Mouse (Mus musculus) kidney, adult 8-10 months (tissue): ENCODE measurements around the gene Fam50b.

ENCODE experiments used
- DNase-seq, 2 experiments: peaks; one replicate each; pipeline ENCODE4 v3.0.0; 2022

Gene Fam50b

DNA sequence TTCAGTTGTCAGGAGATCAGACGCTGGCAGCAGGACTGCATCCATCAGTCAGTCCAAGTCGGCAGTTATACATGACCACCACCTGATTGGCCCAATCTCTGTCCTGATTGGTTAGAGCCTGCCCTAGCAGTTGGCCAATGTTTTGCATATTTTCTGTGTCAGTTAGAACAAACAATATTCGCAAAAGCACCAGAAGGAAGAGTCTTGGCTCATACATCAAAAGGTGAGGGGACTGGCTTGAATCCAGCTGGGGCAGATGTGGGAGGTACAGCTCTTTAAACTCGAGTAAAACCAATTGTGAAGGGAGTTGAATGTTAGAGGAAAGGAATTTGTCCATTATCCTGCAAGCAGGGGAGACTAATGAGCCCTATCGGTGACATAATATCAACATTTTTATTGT lies at the start of gene Fam50b:
Fam50b (plus strand) TSS at position 165 of the 400 bp plus-strand sequence.
- no peak for DNase-seq

GRCm38 (mm10) chr13:34685008-34685765 lies 49.5 kb upstream of the Fam50b start:
- no peak for DNase-seq

DNA sequence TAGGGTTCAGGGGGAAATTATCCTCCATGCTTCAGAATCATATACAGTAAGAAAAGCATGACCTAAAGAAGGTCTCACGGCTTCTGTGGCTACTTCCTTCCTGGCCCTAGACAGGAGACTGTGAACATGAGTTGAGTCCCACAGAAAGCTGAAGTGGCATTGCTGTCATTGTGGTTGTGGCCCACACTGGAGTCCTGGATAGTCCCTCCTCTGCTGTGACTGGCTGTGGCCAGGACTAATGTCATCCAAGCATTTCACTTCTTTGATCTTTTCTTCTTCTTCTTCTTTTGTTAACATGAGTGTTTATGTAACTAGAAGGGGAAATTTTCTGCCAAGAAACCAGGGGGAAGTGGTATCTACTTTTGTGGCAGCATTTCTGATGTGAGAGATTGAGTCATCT lies 43.6 kb upstream of the Fam50b start:
- DNase-seq: no peak

DNA sequence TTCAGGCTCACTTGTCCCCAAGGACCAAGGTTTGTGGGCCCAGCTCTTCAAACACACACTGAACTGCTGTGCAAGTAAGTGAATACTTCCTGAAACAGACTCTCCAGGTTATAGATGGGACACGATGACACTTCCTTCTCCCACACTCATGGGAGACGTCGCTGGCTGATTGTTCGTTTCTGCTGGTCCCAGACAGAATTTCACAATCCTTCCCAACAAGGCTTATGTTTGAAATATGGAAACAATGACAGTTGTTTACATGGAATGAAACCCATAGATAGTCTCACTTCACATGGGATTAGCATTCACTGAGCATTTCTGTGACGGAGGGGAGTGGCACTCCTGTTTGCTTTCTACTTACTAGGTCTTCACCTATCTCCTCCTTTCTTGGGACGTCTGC lies 41.5 kb upstream of the Fam50b start:
- DNase-seq: no peak

GRCm38 (mm10) chr13:34696734-34697332 lies 37.8 kb upstream of the Fam50b start:
- DNase-seq: peak in 1 of 2 experiments; percentile 2

- DNase-seq: no peak
Observed at GRCm38 (mm10) chr13:34700091-34700490, 34.6 kb upstream of the Fam50b start.

GRCm38 (mm10) chr13:34700630-34701029 lies 34.0 kb upstream of the Fam50b start:
- no peak for DNase-seq

GRCm38 (mm10) chr13:34703301-34703700 lies 31.3 kb upstream of the Fam50b start:
- no peak for DNase-seq

DNA sequence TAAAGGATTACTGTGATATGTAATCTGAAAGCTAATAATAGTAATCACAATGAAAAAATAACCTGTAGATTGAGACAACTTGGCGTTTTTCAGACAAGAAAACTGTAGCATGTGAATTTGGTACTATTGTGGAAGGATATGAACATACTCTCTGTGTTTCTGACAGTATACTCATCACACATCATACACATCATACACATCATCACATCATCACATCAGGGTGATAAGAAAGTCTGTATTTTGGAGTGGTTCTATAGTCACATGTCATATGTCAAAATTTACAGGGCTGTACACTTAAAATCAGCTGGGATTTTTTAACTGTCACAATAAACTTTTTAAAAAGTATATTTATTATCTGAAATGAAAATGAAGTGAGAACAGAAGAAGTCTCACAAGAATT lies 30.9 kb upstream of the Fam50b start:
- no peak for DNase-seq

- DNase-seq: no peak
Observed at GRCm38 (mm10) chr13:34704835-34705234, 29.8 kb upstream of the Fam50b start.

- peak; percentile 77 to 84 for DNase-seq
Observed at GRCm38 (mm10) chr13:34708955-34709354, 25.7 kb upstream of the Fam50b start.

DNA sequence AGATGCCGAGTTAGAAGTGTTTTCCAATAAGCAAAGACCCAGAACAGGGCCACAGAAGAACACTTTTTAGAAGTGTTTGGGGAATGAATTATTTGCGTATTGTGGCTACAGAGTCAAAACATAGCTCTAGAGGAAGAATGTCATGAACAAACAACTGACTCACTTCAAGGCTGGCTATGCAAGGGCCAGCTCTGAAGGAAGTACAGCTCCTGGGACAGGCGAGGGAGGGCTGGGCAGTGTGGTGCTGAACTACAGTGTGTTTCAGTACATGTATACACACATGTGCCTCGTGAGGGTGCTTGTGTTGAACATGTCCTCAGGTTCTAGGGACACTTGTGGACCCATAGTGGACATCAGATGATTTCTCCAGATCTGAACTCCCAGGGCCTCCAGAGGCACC lies 25.1 kb upstream of the Fam50b start:
- no peak for DNase-seq

DNA sequence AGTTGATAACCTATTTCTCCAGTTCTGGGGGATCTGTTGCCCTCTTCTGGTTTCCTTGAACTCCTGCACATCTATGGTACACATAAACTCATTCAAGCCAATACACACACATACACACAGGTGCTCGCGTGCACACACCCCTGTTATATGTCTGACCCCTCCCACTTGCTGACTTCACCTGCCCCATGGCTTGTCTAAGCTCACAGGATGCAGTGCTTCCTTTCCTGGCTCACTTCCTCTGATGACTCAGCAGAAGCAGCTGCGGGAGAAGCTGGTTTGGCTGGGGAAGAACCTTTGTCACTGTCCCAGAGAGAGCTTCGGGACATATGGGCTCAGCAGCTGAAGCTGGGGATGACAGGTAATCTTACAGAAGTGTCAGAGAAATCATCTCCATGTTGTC lies 23.2 kb upstream of the Fam50b start:
- DNase-seq: no peak

DNA sequence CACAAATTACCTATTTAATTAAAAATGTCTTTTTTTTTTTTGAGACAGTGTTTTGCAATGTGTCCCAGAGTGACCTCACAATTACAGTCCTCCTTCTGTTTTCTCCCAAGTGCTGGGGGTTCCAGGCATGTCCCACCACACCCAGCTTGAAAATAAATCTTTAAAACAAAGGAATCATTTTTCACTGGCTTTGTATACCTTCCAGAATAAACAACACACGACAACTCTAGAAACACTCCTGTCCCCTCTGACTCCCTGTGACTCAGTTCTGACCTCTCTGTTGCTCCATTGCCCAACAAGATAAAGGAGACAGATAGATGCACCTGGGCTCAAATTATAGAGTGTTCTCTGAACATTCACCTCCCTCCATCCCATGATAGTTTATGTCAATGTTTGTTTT lies 21.8 kb upstream of the Fam50b start:
- no peak for DNase-seq

DNA sequence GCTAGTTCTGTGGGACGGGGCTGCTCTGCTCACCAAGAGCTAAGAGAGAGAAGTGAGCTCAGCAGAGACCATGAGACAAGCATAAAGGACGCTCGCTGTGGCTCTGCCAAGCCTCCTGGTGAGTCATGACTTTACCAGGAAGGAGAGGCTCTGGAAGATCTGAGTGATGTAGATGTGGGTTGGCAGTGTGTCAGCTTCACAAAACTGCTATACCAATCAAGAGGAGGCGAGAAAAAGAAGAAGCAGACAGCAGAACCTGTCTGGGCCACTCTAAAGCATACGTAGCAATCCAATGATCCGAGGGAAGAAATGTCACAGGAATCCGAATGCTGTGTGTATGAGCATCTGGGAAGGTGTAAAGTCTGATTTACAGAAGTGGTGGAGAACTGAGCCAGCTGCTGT lies 19.2 kb upstream of the Fam50b start:
- no peak for DNase-seq

- no peak for DNase-seq
Observed at GRCm38 (mm10) chr13:34724831-34725592, 9.6 kb upstream of the Fam50b start.

DNA sequence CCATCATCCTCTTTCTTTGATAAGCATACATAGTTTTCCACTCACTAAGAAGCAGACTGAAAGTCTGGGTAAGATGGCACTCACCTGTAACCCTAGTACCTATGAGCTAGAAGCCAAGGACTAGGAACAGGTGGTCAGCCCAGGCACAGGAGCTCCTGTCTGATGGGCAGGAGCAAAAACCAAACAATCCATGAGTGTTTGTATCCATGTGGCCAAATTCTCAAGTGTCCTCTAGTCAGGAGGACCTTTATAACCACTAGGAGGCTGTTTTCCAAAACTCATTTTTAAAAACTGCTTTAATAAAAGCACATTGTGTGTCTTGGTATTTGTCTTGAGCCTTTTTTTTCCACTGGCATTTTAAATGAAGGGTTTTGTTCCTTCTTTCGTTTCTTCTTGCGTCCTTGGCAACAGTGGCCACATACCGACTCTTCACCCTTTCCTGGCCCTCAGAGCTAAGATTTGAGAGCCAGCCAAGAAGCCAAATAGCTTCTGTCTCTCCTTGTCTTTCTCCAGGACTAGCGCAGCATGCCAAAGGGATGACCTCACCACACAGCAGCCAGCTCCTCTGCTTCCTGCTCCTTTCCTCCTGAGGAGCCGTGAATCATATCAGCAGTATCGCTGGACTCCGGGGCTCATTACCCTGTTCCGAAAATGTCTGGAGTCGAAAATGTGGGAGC lies 8.7 kb upstream of the Fam50b start:
- peak; percentile 65 to 75 for DNase-seq

DNA sequence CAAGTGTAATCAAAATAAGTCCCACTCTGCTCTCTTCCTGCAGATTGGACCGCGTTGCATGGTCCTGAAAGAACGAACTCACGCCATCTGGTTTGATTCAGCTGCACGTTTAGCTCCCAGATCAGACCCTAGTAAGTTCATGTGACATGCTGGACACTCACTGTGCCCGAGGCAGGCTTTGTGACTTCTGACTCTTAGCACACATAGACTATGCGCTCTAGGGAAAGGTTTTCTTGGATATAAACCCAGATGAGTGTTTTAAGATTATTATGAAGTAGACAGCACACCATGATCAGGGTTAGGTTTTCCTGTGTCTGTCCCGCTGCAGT lies 8.2 kb upstream of the Fam50b start:
- DNase-seq: no peak

DNA sequence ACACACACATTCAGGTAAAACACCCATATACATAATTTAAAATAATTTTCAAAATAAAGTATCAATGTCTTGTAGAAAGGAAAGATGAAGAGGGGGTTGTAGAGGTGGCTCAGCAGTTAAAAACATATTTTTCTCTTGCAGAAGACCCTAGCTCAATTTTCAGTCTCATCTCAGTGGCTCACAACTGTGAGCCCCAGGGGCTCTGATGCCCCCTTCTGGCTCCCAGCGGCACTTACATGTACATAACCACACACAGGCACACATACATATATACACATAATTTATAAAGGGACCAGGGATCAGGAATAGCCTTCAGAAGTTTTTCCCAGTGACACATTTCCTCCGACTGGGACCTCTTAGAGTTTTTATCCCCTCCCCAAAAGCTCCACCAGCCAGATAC lies 7.6 kb upstream of the Fam50b start:
- DNase-seq: no peak

GRCm38 (mm10) chr13:34731551-34731950 lies 3.1 kb upstream of the Fam50b start:
- no peak for DNase-seq

DNA sequence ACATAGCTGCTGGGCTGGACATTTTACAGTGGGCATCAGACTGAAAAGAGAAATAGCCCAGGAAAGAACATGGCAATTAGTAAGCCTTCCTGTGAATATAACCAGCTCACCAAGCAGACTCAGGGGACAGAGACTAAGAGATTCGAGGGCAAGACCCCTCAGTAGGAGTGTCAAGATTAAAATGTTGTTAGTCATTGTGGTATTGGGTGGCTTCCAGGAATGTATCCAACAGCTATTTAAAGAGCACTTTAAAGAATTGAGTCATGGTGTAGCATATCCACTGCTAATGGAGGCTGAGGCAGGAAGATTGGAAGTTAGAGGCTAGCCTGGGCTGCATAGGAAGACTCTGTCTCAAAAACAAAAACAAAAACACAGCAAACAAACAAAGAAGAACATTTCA lies 870 bp upstream of the Fam50b start:
- DNase-seq: no peak

- no peak for DNase-seq
Observed at GRCm38 (mm10) chr13:34737968-34738698, 3.5 kb downstream of the Fam50b start.

DNA sequence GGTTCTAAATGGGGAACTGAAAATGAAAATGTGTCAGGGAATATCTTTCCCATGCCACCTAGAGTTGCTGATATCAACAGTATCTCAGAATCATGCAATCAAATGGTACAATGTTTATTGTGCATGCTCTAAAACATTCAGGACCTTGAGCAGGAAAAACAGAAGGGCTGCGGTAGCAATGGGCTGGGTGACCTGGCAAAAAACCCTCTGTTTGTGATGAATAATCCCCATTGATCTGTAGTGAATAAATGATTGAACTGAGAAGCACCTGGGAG lies 4.0 kb downstream of the Fam50b start:
- DNase-seq: no peak
